Mouse (Mus musculus): ENCODE results near the gene Myzap. TPM values are rescaled to one million over a fixed set of nuclear protein-coding genes. Genes with fewer than 3 reads are reported as not detected.
"Not testable (repeated sequence)": the region's sequence is repeated elsewhere in the genome, so short reads cannot be mapped to it uniquely, and the experiment has no call there.

Myzap gene
- polyA plus RNA-seq, 1 experiment from 2014 or later = 5.1 TPM

- 89% methylated on average over 4 of the region's 4 CpGs for WGBS
- H3K4me3 ChIP-seq = no peak overlapping the region
Measured at GRCm38 (mm10) chr9:71621968-71622367, 29.8 kb upstream of the Myzap start.

GRCm38 (mm10) chr9:71620116-71620515 lies 28.0 kb upstream of the Myzap start:
- not testable (repeated sequence) for H3K36me3 ChIP-seq; H3K4me3 ChIP-seq; H3K4me1 ChIP-seq; DNase-seq (ENCODE audit: low spot score); H3K9me3 ChIP-seq (replicated peaks); H3K27ac ChIP-seq (replicated peaks); H3K27me3 ChIP-seq (ENCODE audit: low read depth, poor library complexity, severe bottlenecking)
- 81% methylated on average over 5 of the region's 5 CpGs for WGBS

More at GRCm38 (mm10) chr9:71621968-71622367, 29.8 kb upstream of the Myzap start:
- Histone ChIP-seq H3K27ac (replicated peaks) (no peak overlapping the region), H3K36me3 (no peaks in the 10 kb centered on the region), H3K9me3 (replicated peaks) (no peaks in the 10 kb centered on the region), H3K4me1 (peaks cover 6% of the 10 kb centered on the region; the same call in 1 of the 2 replicates), H3K27me3 (ENCODE audit: low read depth, poor library complexity, severe bottlenecking) (no peaks in the 10 kb centered on the region)
- no peak for DNase-seq (ENCODE audit: low spot score)

- DNase-seq (ENCODE audit: low spot score) = no peak
- Histone ChIP-seq H3K9me3 (replicated peaks) (no peaks in the 10 kb centered on the region), H3K36me3 (no peaks in the 10 kb centered on the region), H3K4me1 (no peaks in the 10 kb centered on the region), H3K27me3 (ENCODE audit: low read depth, poor library complexity, severe bottlenecking) (no peaks in the 10 kb centered on the region), H3K4me3 (no peak overlapping the region), H3K27ac (replicated peaks) (no peak overlapping the region)
- 57% methylated on average over 8 of the region's 8 CpGs for WGBS
Measured at GRCm38 (mm10) chr9:71617363-71617762, 25.2 kb upstream of the Myzap start.

GRCm38 (mm10) chr9:71616185-71616584 lies 24.0 kb upstream of the Myzap start:
- Histone ChIP-seq H3K4me1 (no peaks in the 10 kb centered on the region), H3K27ac (replicated peaks) (no peak overlapping the region), H3K9me3 (replicated peaks) (no peaks in the 10 kb centered on the region), H3K27me3 (ENCODE audit: low read depth, poor library complexity, severe bottlenecking) (no peaks in the 10 kb centered on the region), H3K36me3 (no peaks in the 10 kb centered on the region), H3K4me3 (no peak overlapping the region)
- 21% methylated on average over 3 of the region's 3 CpGs for WGBS
- DNase-seq (ENCODE audit: low spot score) = peak; percentile 75

- WGBS = 21% methylated on average over 2 of the region's 2 CpGs
- Histone ChIP-seq H3K36me3 (no peaks in the 10 kb centered on the region), H3K4me3 (no peak overlapping the region), H3K27ac (replicated peaks) (no peak overlapping the region), H3K27me3 (ENCODE audit: low read depth, poor library complexity, severe bottlenecking) (no peaks in the 10 kb centered on the region), H3K4me1 (no peaks in the 10 kb centered on the region), H3K9me3 (replicated peaks) (no peaks in the 10 kb centered on the region)
- DNase-seq (ENCODE audit: low spot score) = peak; percentile 45
Measured at GRCm38 (mm10) chr9:71614643-71615042, 22.5 kb upstream of the Myzap start.

DNA sequence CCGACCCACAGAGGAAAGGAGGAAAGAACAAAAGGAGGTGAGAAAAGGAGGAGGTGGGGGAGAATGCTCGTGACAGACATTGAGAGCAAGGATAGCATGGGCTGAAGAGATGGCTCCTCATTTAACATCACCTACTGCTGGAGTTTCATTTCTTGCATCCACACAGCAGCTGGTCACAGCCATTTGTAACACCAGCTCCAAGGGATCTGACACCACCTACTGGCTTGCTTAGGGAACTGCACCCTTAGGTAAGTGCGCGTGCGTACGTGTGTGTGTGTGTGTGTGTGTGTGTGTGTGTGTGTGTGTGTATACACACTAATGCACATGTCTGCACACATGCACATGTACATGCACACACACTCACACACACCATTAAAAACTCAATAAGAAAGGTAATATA lies 20.8 kb upstream of the Myzap start:
- H3K27ac ChIP-seq (replicated peaks) = no peak overlapping the region
- no peaks in the 10 kb centered on the region for H3K27me3 ChIP-seq (ENCODE audit: low read depth, poor library complexity, severe bottlenecking)
- no peaks in the 10 kb centered on the region for H3K36me3 ChIP-seq
- no peak overlapping the region for H3K4me3 ChIP-seq
- no peaks in the 10 kb centered on the region for H3K4me1 ChIP-seq
- no peaks in the 10 kb centered on the region for H3K9me3 ChIP-seq (replicated peaks)
- no peak for DNase-seq (ENCODE audit: low spot score)
- 83% methylated on average over 6 of the region's 6 CpGs for WGBS

DNA sequence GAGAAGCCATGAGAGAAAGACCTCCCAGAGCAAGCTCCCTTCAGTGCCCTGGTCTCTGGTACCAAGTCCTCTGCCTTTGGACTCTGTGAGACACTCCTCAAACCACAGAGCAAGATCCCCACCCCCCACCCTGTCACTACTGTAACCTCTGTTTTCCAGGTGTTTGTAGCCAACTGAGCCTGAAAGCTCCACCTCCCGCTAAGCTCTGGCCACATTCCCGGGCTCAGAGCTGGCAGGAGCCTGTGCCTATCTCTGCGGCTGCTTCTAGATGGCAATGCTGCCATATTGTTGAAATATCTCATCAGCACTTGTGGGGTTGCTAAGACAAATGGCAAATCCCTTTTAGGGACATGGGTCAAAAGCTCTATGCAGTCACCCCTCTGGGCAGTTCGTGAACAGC lies 19.7 kb upstream of the Myzap start:
- 77% methylated on average over 4 of the region's 4 CpGs for WGBS
- H3K9me3 ChIP-seq (replicated peaks) = no peaks in the 10 kb centered on the region
- no peaks in the 10 kb centered on the region for H3K27me3 ChIP-seq (ENCODE audit: low read depth, poor library complexity, severe bottlenecking)
- no peaks in the 10 kb centered on the region for H3K4me1 ChIP-seq
- DNase-seq (ENCODE audit: low spot score) = no peak
- no peak overlapping the region for H3K27ac ChIP-seq (replicated peaks)
- H3K36me3 ChIP-seq = no peaks in the 10 kb centered on the region
- H3K4me3 ChIP-seq = no peak overlapping the region

DNA sequence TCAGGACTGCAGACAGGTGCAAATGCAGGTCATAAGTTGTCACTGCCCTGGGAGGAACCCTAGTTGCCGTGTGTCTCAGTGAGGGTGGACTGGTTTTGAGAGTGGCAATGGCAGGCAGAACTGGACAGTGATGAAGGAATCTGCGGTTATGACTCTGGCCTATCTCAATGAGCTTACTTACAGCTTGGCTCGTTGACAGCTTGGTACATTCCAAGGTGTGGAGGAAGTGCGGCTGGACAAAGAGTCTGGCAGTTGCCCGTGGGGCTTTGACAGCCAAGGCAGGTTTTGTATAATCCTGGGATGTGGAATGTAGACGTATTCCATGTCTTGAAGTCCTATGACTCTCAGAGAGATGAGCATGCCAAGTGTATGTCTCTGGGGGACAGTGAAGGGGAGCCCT lies 16.9 kb upstream of the Myzap start:
- WGBS = 87% methylated on average over 6 of the region's 6 CpGs
- H3K4me1 ChIP-seq = peaks cover 9% of the 10 kb centered on the region

GRCm38 (mm10) chr9:71606296-71607057 lies 14.3 kb upstream of the Myzap start:
- Histone ChIP-seq H3K4me3 (no peak overlapping the region), H3K27me3 (ENCODE audit: low read depth, poor library complexity, severe bottlenecking) (no peaks in the 10 kb centered on the region), H3K36me3 (no peaks in the 10 kb centered on the region), H3K27ac (replicated peaks) (no peak overlapping the region; the same call in 1 of the 2 replicates), H3K9me3 (replicated peaks) (no peaks in the 10 kb centered on the region), H3K4me1 (peaks cover 9% of the 10 kb centered on the region)
- WGBS = 84% methylated on average over 13 of the region's 13 CpGs
- no peak for DNase-seq (ENCODE audit: low spot score)

More for the DNA sequence above, 16.9 kb upstream of the Myzap start:
- DNase-seq (ENCODE audit: low spot score) = no peak
- H3K36me3 ChIP-seq = no peaks in the 10 kb centered on the region
- no peak overlapping the region for H3K27ac ChIP-seq (replicated peaks)
- no peak overlapping the region for H3K4me3 ChIP-seq
- H3K27me3 ChIP-seq (ENCODE audit: low read depth, poor library complexity, severe bottlenecking) = no peaks in the 10 kb centered on the region
- H3K9me3 ChIP-seq (replicated peaks) = no peaks in the 10 kb centered on the region

DNA sequence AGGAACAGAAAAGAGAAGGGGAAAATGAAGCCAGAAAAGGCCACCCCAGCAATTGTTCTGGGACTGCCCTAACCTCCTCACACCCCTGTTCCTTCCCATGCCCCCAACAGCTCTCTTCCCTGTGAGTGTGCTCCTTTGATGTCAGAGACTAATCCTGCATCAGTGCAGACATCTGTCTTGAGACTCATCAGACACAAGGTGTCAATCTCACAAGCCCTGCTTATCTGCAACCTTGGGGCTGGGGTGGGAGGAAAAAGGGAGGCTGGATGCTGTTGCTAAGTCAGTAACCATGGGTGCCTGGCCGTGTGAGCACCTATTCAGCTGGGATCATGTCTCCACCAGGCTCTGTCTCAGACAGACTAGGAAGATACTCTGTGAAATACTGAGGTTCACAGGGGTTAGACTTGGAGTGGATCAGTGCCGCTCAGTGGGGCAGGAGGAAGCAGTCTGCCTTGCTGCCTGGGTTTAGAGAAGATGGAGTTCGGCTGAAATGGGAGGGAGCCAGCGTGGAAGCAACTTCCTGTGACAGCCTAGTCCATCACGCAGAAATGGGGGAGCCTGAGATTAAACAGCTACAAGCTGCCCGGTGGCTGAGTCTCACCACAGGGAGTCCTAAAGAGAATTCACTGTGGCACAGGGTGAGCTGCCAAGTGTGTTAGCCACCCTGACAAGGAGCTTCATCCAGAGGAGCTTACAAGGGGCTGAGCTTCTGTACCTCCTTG lies 12.9 kb upstream of the Myzap start:
- 31% methylated on average over 6 of the region's 6 CpGs for WGBS
- H3K4me1 ChIP-seq = peaks cover 9% of the 10 kb centered on the region
- H3K9me3 ChIP-seq (replicated peaks) = no peaks in the 10 kb centered on the region
- no peak overlapping the region for H3K4me3 ChIP-seq
- no peaks in the 10 kb centered on the region for H3K36me3 ChIP-seq
- no peaks in the 10 kb centered on the region for H3K27me3 ChIP-seq (ENCODE audit: low read depth, poor library complexity, severe bottlenecking)
- no peak for DNase-seq (ENCODE audit: low spot score)
- H3K27ac ChIP-seq (replicated peaks) = no peak overlapping the region

DNA sequence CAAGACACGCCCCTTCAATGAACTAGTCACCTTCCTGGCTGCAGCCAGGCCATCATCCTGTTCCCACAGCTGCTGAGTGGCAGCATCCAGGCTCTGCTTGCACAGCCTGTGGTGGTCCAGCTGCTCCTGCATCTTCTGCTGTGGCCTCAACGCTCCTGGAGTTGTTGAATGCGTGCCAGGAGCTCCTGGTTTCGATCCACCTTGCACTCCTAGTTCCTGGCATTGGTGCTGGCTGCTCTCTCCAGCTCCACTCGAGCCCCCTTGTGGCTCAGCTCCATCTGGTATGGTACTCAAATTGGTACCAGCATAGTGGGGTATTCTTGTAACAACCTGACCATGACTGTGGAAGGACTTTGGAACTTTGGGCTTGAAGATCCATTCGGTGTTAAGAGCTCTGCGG lies 7.7 kb upstream of the Myzap start:
- Histone ChIP-seq H3K36me3 (no peaks in the 10 kb centered on the region), H3K9me3 (replicated peaks) (no peaks in the 10 kb centered on the region), H3K27me3 (ENCODE audit: low read depth, poor library complexity, severe bottlenecking) (no peaks in the 10 kb centered on the region), H3K4me3 (no peak overlapping the region), H3K27ac (replicated peaks) (no peak overlapping the region), H3K4me1 (peaks cover 14% of the 10 kb centered on the region)
- no peak for DNase-seq (ENCODE audit: low spot score)
- 88% methylated on average over 7 of the region's 7 CpGs for WGBS

GRCm38 (mm10) chr9:71596888-71597287 lies 4.7 kb upstream of the Myzap start:
- no peak overlapping the region for H3K27ac ChIP-seq (replicated peaks)
- WGBS = 81% methylated on average over 6 of the region's 6 CpGs
- H3K4me3 ChIP-seq = no peak overlapping the region
- H3K4me1 ChIP-seq = peaks cover 18% of the 10 kb centered on the region
- no peaks in the 10 kb centered on the region for H3K36me3 ChIP-seq
- H3K27me3 ChIP-seq (ENCODE audit: low read depth, poor library complexity, severe bottlenecking) = peaks cover 3% of the 10 kb centered on the region
- no peak for DNase-seq (ENCODE audit: low spot score)
- no peaks in the 10 kb centered on the region for H3K9me3 ChIP-seq (replicated peaks)

Measured in midbrain, embryonic 10.5 days (tissue).